Mouse (Mus musculus): ENCODE data around the gene BC005624.
"Not testable (repeated sequence)": the region's sequence is repeated elsewhere in the genome, so short reads cannot be mapped to it uniquely, and the experiment has no call there.

BC005624 gene

GRCm38 (mm10) chr2:30967352-30968327, 14.4 kb downstream of the BC005624 start, which contains the start of gene Tor1a:
Gene Tor1a (minus strand): TSS chr2:30967933.
- peak; percentile 85 to 87 for DNase-seq

GRCm38 (mm10) chr2:30966826-30967225, 15.2 kb downstream of the BC005624 start:
- peak; percentile 20 for DNase-seq

GRCm38 (mm10) chr2:30965627-30966026, 16.4 kb downstream of the BC005624 start:
- no peak for DNase-seq

GRCm38 (mm10) chr2:30962570-30963254, 19.3 kb downstream of the BC005624 start:
- no peak for DNase-seq

- no peak for DNase-seq
Observed at GRCm38 (mm10) chr2:30959856-30960255, 22.1 kb downstream of the BC005624 start.

GRCm38 (mm10) chr2:30958726-30959125, 23.3 kb downstream of the BC005624 start:
- no peak for DNase-seq

GRCm38 (mm10) chr2:30957511-30957910, 24.5 kb downstream of the BC005624 start:
- no peak for DNase-seq

- DNase-seq, result peak; percentile 44 to 55
Observed at GRCm38 (mm10) chr2:30954797-30955196, 27.2 kb downstream of the BC005624 start.

- DNase-seq, result peak; percentile 83
Observed at GRCm38 (mm10) chr2:30952824-30953490, 29.0 kb downstream of the BC005624 start, which contains the start of gene Tor1b. Gene Tor1b (plus strand): TSS chr2:30952959.

- no peak for DNase-seq
Observed at GRCm38 (mm10) chr2:30952457-30952823, 29.6 kb downstream of the BC005624 start.

- DNase-seq, result peak; percentile 74 to 75
Observed at GRCm38 (mm10) chr2:30942603-30943011, 39.4 kb downstream of the BC005624 start.

- DNase-seq, result peak; percentile 32 to 47
Observed at GRCm38 (mm10) chr2:30942116-30942515, 39.9 kb downstream of the BC005624 start.

- no peak for DNase-seq
Observed at GRCm38 (mm10) chr2:30941586-30941985, 40.4 kb downstream of the BC005624 start.

- DNase-seq, result no peak
Observed at GRCm38 (mm10) chr2:30938574-30938991, 43.4 kb downstream of the BC005624 start.

- DNase-seq, result no peak
Observed at GRCm38 (mm10) chr2:30937731-30938130, 44.3 kb downstream of the BC005624 start.

GRCm38 (mm10) chr2:30936808-30937207, 45.2 kb downstream of the BC005624 start:
- no peak for DNase-seq

GRCm38 (mm10) chr2:30933917-30934450, 48.0 kb downstream of the BC005624 start:
- peak; percentile 77 to 78 for DNase-seq

- no peak for DNase-seq
Observed at GRCm38 (mm10) chr2:30933032-30933431, 49.0 kb downstream of the BC005624 start.

- peak; percentile 48 to 57 for DNase-seq
Observed at GRCm38 (mm10) chr2:30931922-30932321, 50.1 kb downstream of the BC005624 start.

- DNase-seq, result not testable (repeated sequence)
Observed at GRCm38 (mm10) chr2:30930846-30931245, 51.2 kb downstream of the BC005624 start.

GRCm38 (mm10) chr2:30929483-30930045, 52.4 kb downstream of the BC005624 start, which contains the start of gene Ptges:
Gene Ptges (minus strand): TSS chr2:30929863.
- DNase-seq, result peak; percentile 54 to 59

GRCm38 (mm10) chr2:30928893-30929482, 53.0 kb downstream of the BC005624 start:
- peak in 1 of 2 experiments; percentile 7 for DNase-seq

Data from B cell, adult 2 months (primary cell).